Mouse (Mus musculus) heart, embryonic 15.5 days (tissue): Measurements from ENCODE around the gene Eif3g. TPM values are rescaled to one million over a fixed set of nuclear protein-coding genes. Genes with fewer than 3 reads are reported as not detected.
A peak's percentile ranks its signal among the peaks of the same experiment; 100 is the strongest.

Experiments used
- ATAC-seq: fragments of 200-750 bp; cut with Nextera tagmentation; replicated peaks from 2 replicates; pipeline ENCODE4 v1.8.0; 2017; ENCODE audit warnings: low read depth, moderate TSS enrichment; ENCODE audit not compliant: insufficient number of reproducible peaks, insufficient read depth, low FRiP score
- H3K27ac ChIP-seq: fragments of 300-500 bp; sonication (generic); 2 replicates; pipeline ENCODE4 v1.5.1; 2015; ENCODE audit warnings: mild to moderate bottlenecking, inconsistent platforms
- H3K27me3 ChIP-seq: fragments of 300-500 bp; sonication (generic); 2 replicates; pipeline ENCODE4 v1.6.1; 2015; ENCODE audit warnings: inconsistent platforms
- H3K36me3 ChIP-seq: fragments of 300-500 bp; sonication (generic); 2 replicates; pipeline ENCODE4 v1.6.1; 2015; ENCODE audit warnings: mild to moderate bottlenecking, inconsistent platforms
- H3K4me1 ChIP-seq: fragments of 300-500 bp; sonication (generic); replicated peaks from 2 replicates; pipeline ENCODE4 v1.6.1; 2015; ENCODE audit warnings: inconsistent platforms
- H3K4me2 ChIP-seq: fragments of 300-500 bp; sonication (generic); 2 replicates; pipeline ENCODE4 v1.6.1; 2015; ENCODE audit warnings: inconsistent platforms, mild to moderate bottlenecking, moderate library complexity
- H3K4me3 ChIP-seq: fragments of 300-500 bp; sonication (generic); 2 replicates; pipeline ENCODE4 v1.5.1; 2015; ENCODE audit warnings: mild to moderate bottlenecking, inconsistent platforms
- H3K9ac ChIP-seq: fragments of 300-500 bp; sonication (generic); 2 replicates; pipeline ENCODE4 v1.6.1; 2015; ENCODE audit warnings: mild to moderate bottlenecking, inconsistent platforms
- H3K9me3 ChIP-seq: fragments of 300-500 bp; sonication (generic); replicated peaks from 2 replicates; pipeline ENCODE4 v1.6.1; 2016; ENCODE audit warnings: inconsistent platforms
- WGBS: fragments of 180-500 bp; shearing (Covaris S2); methylation state at CpG from one replicate; pipeline ENCODE4 v1.1.7; 2015; ENCODE audit warnings: mixed read lengths; 5-methylcytosine and 5-hydroxymethylcytosine counted together
- polyA plus RNA-seq: library from polyadenylated mRNA; unstranded; fragments of >200 nt; fragmentation: Nextera tagmentation; extraction: Ambion mirVana; gene quantifications from 2 replicates; pipeline ENCODE4 v1.2.1, GENCODE M21; 2015

The Eif3g gene
- polyA plus RNA-seq, 1 experiment from 2014 or later = 183 TPM

GRCm38 (mm10) chr9:20897736-20898510 is 500 bp downstream of the Eif3g start:
- H3K4me3 ChIP-seq = peak overlapping the region; percentile 86
- WGBS = 4% methylated on average over 38 of the region's 39 CpGs
- peak; percentile 56 for ATAC-seq

GRCm38 (mm10) chr9:20895382-20895781 is 3.0 kb downstream of the Eif3g start:
- H3K27ac ChIP-seq = no peak overlapping the region
- peaks cover 14% of the 10 kb centered on the region for H3K4me1 ChIP-seq
- peaks cover 61% of the 10 kb centered on the region for H3K36me3 ChIP-seq
- no peak overlapping the region for H3K4me3 ChIP-seq
- H3K4me2 ChIP-seq = no peak overlapping the region
- ATAC-seq = no peak
- 93% methylated on average over 9 of the region's 9 CpGs for WGBS
- no peaks in the 10 kb centered on the region for H3K9me3 ChIP-seq
- H3K9ac ChIP-seq = no peak overlapping the region
- no peaks in the 10 kb centered on the region for H3K27me3 ChIP-seq

More at GRCm38 (mm10) chr9:20897736-20898510, 500 bp downstream of the Eif3g start:
- peak overlapping the region; percentile 69 for H3K27ac ChIP-seq
- H3K27me3 ChIP-seq = no peaks in the 10 kb centered on the region
- H3K36me3 ChIP-seq = peaks cover 36% of the 10 kb centered on the region
- no peaks in the 10 kb centered on the region for H3K9me3 ChIP-seq
- peak overlapping the region; percentile 86 for H3K4me2 ChIP-seq
- H3K9ac ChIP-seq = peak overlapping the region; percentile 94
- H3K4me1 ChIP-seq = peaks cover 25% of the 10 kb centered on the region

GRCm38 (mm10) chr9:20894629-20895028 is 3.8 kb downstream of the Eif3g start:
- H3K27me3 ChIP-seq = no peaks in the 10 kb centered on the region
- no peaks in the 10 kb centered on the region for H3K9me3 ChIP-seq
- no peak overlapping the region for H3K4me2 ChIP-seq
- no peak for ATAC-seq
- WGBS = 81% methylated on average over 15 of the region's 15 CpGs
- no peak overlapping the region for H3K27ac ChIP-seq
- peaks cover 14% of the 10 kb centered on the region for H3K4me1 ChIP-seq
- H3K36me3 ChIP-seq = peaks cover 68% of the 10 kb centered on the region
- no peak overlapping the region for H3K9ac ChIP-seq
- no peak overlapping the region for H3K4me3 ChIP-seq

GRCm38 (mm10) chr9:20893590-20894343 is 4.7 kb downstream of the Eif3g start:
- Histone ChIP-seq H3K4me1 (peaks cover 21% of the 10 kb centered on the region), H3K9me3 (no peaks in the 10 kb centered on the region), H3K36me3 (peaks cover 72% of the 10 kb centered on the region), H3K9ac (no peak overlapping the region), H3K4me2 (no peak overlapping the region), H3K27me3 (no peaks in the 10 kb centered on the region), H3K27ac (no peak overlapping the region), H3K4me3 (no peak overlapping the region)
- no peak for ATAC-seq
- 82% methylated on average over 13 of the region's 13 CpGs for WGBS

- Histone ChIP-seq H3K9ac (no peak overlapping the region), H3K36me3 (peaks cover 72% of the 10 kb centered on the region), H3K27me3 (no peaks in the 10 kb centered on the region), H3K4me2 (no peak overlapping the region), H3K4me1 (peaks cover 24% of the 10 kb centered on the region), H3K4me3 (no peak overlapping the region), H3K27ac (no peak overlapping the region), H3K9me3 (no peaks in the 10 kb centered on the region)
- ATAC-seq = no peak
- 65% methylated on average over 5 of the region's 5 CpGs for WGBS
Measured at GRCm38 (mm10) chr9:20893069-20893468, 5.4 kb downstream of the Eif3g start.

GRCm38 (mm10) chr9:20892104-20892653 is 6.2 kb downstream of the Eif3g start:
- Histone ChIP-seq H3K9ac (no peak overlapping the region), H3K4me1 (peaks cover 16% of the 10 kb centered on the region), H3K4me3 (no peak overlapping the region), H3K27ac (no peak overlapping the region), H3K27me3 (no peaks in the 10 kb centered on the region), H3K36me3 (peaks cover 72% of the 10 kb centered on the region), H3K9me3 (no peaks in the 10 kb centered on the region), H3K4me2 (no peak overlapping the region)
- no peak for ATAC-seq
- 60% methylated on average over 5 of the region's 5 CpGs for WGBS

GRCm38 (mm10) chr9:20891339-20892103 is 6.9 kb downstream of the Eif3g start:
- H3K4me1 ChIP-seq = peaks cover 10% of the 10 kb centered on the region

GRCm38 (mm10) chr9:20890411-20890810 is 8.0 kb downstream of the Eif3g start:
- Histone ChIP-seq H3K4me1 (peaks cover 10% of the 10 kb centered on the region), H3K27ac (no peak overlapping the region), H3K27me3 (no peaks in the 10 kb centered on the region), H3K4me3 (no peak overlapping the region), H3K9me3 (no peaks in the 10 kb centered on the region), H3K36me3 (peaks cover 60% of the 10 kb centered on the region), H3K4me2 (no peak overlapping the region), H3K9ac (no peak overlapping the region)
- 84% methylated on average over 5 of the region's 5 CpGs for WGBS
- no peak for ATAC-seq

More at GRCm38 (mm10) chr9:20891339-20892103, 6.9 kb downstream of the Eif3g start:
- H3K27ac ChIP-seq = no peak overlapping the region
- H3K9me3 ChIP-seq = no peaks in the 10 kb centered on the region
- no peak overlapping the region for H3K4me2 ChIP-seq
- no peak for ATAC-seq
- peaks cover 71% of the 10 kb centered on the region for H3K36me3 ChIP-seq
- no peak overlapping the region for H3K9ac ChIP-seq
- H3K4me3 ChIP-seq = no peak overlapping the region
- H3K27me3 ChIP-seq = no peaks in the 10 kb centered on the region
- WGBS = 77% methylated on average over 26 of the region's 26 CpGs

- no peaks in the 10 kb centered on the region for H3K27me3 ChIP-seq
- peak overlapping the region; percentile 91 for H3K4me3 ChIP-seq
- H3K4me2 ChIP-seq = peak overlapping the region; percentile 89
- H3K9ac ChIP-seq = no peak overlapping the region
- no peaks in the 10 kb centered on the region; the same call in 1 of the 2 replicates for H3K9me3 ChIP-seq
- ATAC-seq = no peak
- H3K4me1 ChIP-seq = peaks cover 10% of the 10 kb centered on the region
- peaks cover 51% of the 10 kb centered on the region for H3K36me3 ChIP-seq
- WGBS = 78% methylated on average over 29 of the region's 29 CpGs
- no peak overlapping the region for H3K27ac ChIP-seq
Measured at GRCm38 (mm10) chr9:20889185-20890141, 9.0 kb downstream of the Eif3g start.

GRCm38 (mm10) chr9:20888386-20888765 is 10.0 kb downstream of the Eif3g start:
- Histone ChIP-seq H3K4me3 (peak overlapping the region; percentile 91), H3K9me3 (no peaks in the 10 kb centered on the region; the same call in 1 of the 2 replicates), H3K27me3 (no peaks in the 10 kb centered on the region), H3K4me1 (peaks cover 10% of the 10 kb centered on the region), H3K9ac (peak overlapping the region; percentile 81), H3K36me3 (peaks cover 40% of the 10 kb centered on the region), H3K4me2 (peak overlapping the region; percentile 89), H3K27ac (peak overlapping the region; percentile 91)
- no peak for ATAC-seq
- under 1% methylated on average over 30 of the region's 30 CpGs for WGBS
